Mouse (Mus musculus): ENCODE data around the gene Gm20388.
"Not testable (repeated sequence)": the region's sequence is repeated elsewhere in the genome, so short reads cannot be mapped to it uniquely, and the experiment has no call there.

Gene Gm20388

DNA sequence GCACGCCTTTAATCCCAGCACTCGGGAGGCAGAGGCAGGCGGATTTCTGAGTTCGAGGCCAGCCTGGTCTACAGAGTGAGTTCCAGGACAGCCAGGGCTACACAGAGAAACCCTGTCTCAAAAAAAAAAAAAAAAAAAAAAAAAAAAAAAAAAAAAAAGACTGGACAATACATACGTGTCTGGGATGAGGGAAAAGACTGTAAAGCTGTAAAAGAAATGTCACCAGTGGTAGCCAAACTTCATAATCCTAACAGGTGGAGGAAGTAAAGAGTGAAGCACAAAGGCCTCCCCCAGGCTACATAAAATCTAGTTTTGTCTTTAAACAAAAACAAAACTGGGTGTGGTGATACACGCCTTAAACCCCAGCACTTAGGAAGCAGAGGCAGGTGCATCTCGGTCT is 4103.7 kb downstream of the Gm20388 start:
- not testable (repeated sequence) for DNase-seq

DNA sequence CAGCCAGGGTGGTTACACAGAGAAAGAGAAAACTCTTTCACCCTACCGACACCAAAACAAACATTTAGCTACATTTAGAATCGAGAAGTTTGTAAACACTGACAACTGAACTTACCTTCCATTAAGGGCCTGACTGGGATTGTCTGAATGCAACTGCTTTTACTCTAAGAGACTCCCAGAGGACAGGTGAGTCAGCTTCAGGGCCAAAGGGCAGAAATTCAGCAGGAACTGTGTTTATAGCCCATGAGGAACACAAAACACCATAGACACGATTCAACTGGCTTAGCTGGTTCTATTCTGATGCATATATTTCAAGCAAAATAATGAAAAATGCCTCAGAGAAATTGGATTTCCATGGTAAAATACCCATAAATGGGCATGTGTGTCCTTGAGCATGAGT is 4104.1 kb downstream of the Gm20388 start:
- no peak for DNase-seq

DNA sequence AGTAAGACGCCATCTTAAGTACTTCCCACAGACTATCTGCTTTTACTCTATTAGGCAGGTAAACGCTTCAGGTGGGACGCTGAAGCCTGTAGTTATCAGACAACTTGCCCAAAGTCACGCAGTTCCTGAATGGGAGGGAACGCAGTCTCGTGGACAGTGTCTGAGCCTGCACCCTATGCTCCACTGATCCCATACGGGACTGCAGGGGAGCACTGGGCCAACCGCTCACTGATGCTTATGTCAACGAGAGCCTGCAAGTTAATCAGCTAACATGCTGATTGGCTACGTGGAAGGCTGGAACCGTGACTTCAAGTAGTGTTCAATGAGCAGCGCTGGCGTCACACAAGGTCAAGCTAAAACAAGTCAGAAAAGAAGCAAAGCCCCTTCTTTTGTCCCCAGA is 4109.1 kb downstream of the Gm20388 start:
- DNase-seq = peak; percentile 16

DNA sequence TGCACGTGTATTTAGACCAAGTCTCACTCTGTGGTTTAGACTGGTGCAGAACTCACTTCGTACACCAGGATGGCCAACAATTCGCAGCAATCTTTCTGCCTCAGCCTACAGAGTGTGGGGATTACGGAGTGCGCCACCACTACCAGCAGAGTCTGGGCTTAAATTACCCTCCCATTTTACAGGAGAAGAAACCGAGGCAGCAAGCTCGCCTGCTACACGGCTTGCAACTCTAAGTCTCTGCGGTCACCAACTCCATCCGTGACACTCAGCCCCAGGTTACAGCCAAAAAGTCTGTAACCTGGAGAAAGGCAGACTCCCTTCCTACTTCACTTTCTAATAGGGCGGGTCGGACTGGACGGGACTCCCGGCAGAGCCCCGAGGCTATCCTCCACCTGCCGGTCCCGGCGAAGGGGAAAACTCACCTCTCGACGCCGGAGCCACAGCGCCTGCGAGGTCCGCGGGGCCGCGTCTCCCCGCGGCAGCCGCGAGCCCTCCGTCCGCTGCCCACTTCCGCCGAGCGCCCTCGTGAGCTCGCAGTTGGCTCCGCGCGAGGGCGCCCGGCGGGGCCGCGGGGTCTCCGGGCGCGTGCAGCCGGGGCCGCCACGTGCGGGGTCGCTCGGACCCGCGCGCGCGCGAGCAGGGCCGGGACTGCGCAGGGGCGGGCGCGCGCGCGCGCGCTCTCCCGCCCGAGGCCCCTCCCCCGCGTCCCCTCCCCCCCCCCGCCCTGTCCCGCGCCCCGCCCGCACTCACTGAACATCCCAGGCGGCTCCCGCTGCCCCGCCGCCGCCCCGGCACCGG is 4110.0 kb downstream of the Gm20388 start:
- DNase-seq = peak; percentile 82

DNA sequence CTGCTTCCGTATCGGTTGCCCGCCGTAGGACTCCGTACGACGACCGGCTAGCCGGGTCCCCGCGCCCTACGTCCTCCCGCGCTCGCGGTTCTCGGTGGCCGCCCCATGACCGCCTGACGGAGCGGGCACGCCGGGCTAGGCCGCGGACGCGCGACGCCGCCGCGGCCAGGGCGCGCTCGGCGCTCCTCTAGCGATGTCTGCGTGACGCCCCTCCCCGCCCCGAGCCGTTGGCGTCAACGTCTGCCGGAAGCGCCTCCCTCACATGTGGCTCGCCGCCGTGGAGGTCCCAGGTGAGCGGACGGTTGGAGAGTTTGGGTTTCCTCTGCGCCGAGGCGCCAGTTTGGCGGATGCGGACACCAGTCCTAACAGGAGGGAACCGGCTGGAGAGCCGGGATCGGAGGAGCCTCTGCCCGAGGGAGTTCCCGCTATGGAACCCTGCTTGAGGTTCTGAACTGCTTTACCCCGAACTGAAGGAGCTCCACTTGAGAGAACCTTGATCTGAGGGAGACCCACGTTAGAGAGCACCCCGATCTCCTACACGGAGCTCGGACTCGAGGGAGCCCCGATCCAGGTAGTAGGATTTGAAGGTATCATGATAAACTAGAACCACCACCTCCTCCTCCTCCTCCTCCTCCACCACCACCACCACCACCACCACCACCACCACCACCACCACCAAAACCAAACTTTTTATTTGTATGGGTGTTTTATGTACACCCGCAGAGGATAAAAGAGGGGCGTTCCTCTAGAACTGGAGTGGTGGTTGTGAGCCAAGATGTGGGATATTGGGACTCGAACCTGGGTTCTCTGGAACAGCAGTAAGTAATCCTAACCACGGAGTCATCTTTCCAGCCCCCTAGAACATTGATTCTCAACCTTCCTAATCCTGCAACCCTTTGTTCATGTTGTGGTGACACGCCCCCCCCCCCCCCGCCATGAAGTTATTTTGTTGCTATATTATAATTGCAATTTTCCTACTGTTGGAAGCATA is 4110.9 kb downstream of the Gm20388 start, which contains the start of the genes Taf5l and Urb2:
Taf5l (minus strand) TSS at position 161 of the 991 bp plus-strand sequence.
Urb2 (plus strand) TSS at position 272 of the 991 bp plus-strand sequence.
- peak; percentile 96 for DNase-seq

DNA sequence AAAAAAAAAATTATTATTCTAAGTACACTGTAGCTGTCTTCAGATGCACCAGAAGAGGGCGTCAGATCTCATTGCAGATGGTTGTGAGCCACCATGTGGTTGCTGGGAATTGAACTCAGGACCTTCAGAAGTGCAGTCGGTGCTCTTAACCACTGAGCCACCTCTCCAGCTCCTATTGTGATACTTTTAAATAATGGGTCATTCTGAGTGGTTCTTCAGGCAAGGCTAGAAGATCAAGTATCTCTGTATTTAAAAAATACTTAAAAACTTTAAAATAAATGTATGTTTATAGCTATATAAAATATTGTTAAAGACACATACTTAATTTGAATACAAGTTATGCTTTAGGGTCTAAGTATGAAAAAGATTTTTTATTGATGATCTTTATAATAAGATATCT is 4115.6 kb downstream of the Gm20388 start:
- not testable (repeated sequence) for DNase-seq

DNA sequence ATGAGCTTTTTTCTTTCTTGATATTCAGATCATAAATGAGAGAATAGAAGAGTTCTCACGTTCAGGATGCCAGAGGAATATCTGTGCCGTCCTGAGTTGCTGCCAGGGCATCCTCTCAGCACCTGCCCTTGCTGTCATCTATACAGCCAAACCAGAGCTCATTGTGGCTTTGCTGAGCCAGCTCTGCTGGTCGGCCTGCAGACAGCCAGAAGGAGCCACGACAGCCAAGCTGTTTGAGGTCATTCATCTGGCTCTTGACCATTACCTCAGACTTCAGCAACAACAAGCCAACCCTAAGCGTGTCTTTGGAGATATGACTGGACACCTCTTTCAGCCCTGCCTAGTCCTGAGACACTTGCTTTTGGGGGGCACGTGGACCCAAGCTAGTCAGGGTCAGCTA is 4117.2 kb downstream of the Gm20388 start:
- DNase-seq = no peak

DNA sequence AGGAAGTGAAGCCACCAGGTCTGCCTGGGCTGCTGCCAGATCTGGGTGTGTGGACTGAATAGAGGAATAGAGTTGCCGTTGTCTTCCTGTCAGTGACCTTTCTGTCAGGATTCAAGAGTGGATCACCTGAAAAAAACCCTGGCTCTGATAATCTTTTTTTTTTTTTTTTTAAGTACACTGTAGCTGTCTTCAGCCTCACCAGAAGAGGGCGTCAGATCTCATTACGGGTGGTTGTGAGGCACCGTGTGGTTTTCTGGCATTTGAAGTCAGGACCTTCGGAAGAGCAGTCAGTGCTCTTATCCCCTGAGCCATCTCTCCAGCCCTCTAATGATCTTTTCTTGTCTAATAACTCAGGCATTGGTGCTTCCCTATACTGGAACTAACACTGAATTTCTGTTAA is 4122.8 kb downstream of the Gm20388 start:
- no peak for DNase-seq

DNA sequence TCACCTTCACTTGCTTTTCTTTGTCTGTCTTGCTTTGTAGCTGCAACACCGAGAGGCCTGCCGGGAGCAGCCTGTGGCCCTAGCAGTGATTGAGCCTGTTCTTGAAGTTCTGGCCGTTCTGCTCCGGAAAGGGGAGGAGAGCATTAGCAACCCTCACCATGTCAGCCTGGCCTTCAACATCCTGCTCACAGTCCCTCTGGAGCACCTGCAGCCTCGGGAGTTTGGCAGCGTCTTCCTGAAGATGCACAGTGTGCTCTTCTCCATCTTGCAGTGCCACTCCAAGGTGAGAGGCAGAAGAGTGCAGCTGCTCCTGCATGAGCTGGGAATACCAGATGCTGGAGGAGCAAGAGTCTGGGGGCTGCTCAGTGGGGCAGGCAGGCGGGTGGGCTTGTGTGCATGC is 4127.5 kb downstream of the Gm20388 start:
- no peak for DNase-seq

DNA sequence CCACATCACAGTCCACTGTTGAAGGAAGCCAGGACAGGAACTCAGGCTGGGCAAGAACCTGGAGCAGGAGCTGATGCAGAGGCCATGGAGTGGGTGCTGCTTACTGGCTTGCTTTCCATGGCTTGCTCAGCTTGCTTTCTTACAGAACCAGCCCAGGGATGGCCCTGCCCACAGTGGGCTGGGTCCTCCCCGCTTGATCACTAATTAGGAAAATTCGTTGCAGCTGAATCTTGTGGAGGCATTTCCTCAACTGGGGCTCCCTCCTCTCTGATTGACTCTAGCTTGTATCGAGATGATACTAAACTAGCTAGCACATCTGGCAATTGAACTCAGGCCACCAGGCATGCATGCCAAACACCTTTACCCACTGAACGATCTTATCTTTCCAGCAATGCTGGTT is 4128.7 kb downstream of the Gm20388 start:
- DNase-seq = no peak

DNA sequence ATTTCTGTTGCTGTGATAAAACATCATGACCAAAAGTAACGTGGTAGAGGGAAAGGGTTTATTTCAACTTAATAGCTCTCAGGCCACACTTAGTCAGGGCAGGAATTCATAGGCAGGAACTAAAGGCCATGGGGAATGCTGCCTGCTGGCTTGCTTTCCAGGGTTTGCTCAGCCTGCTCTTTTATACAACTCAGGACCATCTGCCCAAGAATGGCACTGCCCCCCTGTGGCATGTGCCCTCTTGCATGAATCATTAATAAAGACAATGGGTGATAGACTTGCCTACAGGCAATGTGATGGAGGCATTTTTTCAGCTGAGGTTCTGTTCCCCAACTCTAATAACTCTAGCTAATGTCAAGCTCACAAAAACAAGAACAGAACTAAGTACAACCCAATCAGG is 4131.6 kb downstream of the Gm20388 start:
- no peak for DNase-seq

DNA sequence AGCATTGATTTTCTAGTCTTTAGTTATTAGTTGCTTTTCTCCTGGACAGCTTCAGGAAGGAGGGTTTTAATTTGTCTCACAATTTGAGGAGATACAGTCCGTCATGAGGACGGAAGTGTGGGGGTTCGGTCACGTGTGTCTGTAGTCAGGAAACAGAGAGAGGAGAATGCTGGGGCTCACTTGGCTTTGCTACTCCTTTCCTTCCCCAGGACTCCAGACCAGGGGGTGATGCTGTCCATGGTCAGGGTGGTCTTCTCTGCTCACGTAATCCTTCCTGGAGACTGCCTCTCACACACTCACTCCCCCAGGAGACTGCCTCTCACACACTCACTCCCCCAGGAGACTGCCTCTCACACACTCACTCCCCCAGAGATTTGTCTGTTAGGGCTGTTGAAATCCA is 4133.8 kb downstream of the Gm20388 start:
- DNase-seq = no peak

DNA sequence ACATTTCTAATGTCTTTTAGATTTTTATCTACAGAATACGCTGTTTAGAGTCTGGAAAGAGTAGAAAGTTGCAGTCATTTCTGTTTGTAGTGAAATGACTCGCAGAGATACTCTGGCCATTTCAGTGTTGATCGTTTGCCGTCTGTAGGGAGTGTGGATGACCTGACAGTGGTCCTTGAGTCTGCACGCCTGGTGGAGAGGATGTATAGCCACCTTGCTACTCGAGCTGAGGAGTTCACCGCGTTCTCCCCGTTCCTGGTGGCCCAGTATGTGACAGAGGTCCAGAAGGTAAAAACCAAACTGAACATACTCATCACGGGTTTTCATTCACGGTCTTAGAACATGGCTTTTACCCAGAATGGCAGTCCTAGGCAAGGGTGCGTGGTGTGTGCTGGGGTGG is 4134.3 kb downstream of the Gm20388 start:
- DNase-seq = no peak

DNA sequence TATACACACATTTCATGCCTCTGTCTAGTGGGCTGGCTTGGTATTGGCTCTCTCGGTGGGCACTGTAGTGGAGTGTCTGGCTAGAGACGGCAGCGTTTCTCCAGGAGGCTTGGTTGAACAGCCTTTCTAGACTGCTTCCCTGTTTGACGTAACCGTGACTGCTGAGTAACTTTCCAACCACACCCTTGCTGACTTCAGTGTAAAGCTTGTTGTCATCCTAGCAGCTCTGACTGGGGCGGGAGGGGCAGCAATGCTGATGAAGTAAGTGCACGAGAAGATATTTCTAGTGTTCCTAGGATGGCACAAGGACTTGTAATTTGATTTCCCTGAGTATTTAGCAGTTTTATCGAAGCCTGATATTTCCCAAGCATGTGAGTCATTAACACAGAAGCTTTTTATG is 4135.2 kb downstream of the Gm20388 start:
- DNase-seq = no peak

DNA sequence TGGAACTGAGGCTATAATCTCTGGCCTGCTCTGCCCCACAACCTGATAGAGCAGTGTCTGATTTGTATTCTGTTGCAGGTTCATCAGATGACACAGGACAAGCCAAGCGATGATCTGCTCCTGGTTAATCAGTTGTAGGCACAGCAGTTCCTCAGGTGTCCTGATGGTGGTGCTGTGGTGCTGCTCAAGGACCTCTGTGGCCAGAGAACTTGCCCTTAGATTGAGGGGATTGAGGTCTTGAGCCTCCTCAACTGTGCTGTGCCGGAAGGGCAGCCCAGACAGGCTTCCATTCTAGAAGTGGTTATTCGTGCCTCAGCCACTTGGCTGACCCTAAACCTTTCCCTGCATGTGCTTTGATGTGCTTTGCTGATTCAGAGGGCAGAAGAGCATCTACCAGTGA is 4141.5 kb downstream of the Gm20388 start:
- peak; percentile 83 for DNase-seq

DNA sequence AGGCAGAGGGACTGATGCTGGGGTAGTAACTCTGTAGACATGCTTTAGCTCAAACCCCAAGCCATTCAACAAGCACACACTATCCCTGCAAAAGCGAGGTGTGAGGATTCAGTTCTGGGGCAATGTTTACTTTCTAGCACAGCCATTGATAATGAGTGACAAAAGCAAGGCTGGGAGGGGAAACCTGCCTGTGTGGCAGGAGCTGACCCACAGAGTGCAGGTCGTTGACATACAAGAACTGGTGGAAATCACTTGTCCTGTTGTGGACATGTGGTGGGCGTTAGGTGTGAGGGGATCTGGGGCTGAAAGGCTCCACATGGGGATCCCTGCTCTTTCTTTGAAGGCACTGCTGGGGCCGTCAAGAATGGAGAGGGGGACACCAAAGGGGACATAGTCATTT is 4141.9 kb downstream of the Gm20388 start:
- DNase-seq = no peak

DNA sequence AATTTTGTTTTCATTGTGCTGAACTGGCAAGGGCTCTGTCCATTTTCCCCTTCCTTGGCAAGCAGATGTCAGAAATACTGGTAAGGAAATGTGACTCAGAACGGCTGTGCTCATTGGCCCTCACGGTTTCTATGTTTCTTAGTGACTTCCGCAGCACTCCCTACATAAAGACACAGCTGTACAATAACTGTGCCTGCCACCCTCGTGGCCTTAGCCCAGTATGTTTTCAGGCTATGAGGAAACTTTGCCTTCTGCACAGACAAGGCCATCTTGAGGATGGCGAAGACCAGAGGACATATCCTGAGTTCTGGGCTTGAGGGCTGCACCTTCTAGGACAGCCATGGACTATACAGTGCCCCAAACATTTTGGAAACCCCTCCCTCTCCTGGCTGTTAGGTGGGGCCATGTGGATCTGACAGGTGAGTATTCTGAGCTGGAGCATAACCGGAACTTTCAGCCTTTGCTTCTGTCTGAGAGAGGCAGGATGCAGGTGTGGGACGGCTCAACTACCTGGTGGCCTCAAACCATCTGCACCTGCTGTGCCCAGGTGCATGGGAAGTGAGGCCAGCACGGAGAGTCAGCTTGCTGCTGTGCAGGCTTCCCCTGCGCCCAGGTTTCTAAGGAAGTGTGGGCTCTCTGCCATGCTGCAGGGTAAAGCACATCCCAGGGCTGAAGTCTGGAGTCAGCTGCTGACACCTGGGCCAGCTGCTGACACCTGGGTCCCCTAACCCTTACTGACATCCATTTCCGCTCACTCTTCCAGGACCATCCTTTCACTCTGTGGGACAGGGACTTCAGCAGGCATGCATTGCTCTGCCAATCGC is 4146.4 kb downstream of the Gm20388 start:
- DNase-seq = no peak

DNA sequence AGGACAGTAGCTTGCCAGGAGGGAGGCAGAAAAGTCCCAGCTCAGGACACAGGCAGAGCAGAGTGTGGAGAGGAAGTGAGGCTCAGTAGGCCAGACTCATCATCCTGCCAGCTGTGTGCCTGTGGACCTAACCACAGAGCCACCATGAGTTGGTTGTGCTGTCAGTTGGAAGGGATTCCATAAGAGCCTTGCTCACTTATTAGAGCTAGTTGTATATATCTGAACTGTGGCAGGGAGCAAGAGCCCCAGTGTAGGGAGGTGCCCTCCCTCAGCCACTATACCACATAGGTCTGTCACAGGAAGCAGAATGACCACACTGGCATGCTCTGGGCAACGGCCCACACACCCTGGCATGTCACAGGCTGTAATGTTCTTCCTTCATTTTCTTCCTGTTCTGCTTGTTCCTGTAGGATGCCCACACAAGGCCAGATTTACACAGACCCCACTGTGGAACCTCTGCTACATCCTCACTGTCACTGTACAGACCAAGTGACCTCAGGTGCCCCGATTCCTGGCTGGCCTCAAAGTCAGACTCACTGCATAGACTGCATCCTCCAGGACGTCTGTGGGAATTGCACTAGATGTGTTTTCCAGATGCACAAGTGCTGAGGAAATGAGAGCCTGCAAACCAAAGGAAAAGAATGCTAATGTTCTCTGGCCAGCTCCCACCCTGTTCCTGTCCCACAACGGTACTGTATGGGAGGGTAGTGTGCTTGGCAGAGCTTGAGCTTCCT is 4155.9 kb downstream of the Gm20388 start:
- peak; percentile 40 for DNase-seq

DNA sequence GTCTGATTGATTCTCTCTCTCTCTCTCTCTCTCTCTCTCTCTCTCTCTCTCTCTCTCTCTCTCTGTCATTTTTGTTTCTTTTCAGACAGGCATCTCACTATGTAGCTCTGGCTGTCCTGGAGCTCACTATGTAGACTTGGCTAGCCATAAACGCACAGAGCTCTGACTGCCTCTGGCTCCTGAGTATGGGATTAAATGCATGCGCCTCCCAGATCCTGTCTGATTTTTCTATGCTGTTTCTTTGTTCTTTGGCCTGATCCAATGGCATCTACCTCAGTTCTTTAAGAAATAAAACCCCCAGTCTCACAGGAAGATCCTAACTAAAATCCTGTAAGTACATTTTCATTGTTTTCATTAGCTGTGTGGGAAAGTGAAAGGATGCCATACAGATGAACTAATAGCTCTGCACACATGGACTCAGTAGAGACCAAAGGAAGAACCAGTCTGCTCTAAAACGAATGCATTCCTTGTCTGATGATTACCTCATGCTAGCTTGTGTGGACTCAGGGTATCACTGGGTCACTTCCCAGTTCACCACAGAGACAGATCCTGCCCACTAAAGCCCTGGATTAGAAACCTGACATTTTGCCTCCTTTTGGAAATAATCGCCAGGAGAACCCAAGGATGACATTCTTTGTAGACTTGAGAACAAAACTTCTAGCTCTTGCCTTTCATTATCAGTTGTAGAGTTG is 4156.6 kb downstream of the Gm20388 start:
- no peak for DNase-seq

DNA sequence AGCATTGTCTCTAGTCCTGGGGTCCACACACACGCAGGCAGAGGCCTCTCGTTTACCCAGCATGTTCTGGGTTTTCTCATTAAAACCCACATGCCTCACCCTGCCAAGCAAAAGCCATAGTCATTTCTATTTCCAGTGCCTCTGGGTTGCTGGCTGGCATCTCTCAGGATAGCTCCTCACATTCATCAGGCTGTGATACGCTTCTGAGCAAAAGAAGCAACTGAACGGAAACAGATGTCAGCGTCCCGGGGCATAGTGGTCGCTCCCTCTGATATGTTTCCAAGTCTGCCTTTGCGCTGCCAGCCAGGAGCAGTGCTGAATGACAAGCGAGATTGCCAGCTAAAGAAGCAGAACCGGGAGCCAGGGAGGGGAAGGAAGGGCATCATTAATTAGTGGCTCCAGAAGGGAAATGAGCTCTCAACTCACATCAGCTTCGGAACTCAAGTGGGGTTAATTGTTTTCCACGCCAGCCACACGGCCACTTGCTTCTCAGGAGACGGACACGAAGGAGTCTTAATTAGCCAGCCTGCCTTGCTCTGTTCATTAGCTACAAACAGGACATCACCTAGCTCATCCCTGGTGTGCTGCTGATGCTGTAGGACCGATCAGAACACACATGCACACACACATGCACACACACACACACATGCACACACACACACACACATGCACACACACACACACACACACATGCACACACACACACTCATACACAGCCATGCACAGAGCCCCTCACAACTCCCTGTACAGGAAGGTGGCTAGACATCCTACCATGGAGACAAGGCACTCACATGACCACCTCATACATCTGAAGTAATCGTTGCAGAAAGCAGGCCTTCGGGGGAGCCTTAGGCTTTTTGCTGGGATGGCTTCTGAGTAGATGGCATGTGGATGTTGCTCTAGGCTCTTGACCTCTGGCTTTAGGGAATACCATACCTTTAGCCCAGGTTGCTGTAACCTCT is 4160.0 kb downstream of the Gm20388 start:
- peak; percentile 35 for DNase-seq
